In genomic region chr1:137331746-137332107, GRCm38 (mm10) we compare ENCODE assay signal across 11 mouse cellular contexts.
DNase-seq lines count a peak whose midpoint lies in the region; ATAC-seq and TF ChIP-seq lines count a peak whose summit lies in the region.
"Had no signal": no experiment of that assay in that cellular context is flagged by ENCODE, and none has a peak within 500 bp of the region (broad histone marks: within the 10 kb centered on the region; RNA-seq: fewer than 3 reads in every experiment).

No protein-coding gene starts in this region.

- no peaks in the 10 kb centered on the region for H3K9me3 ChIP-seq in heart, embryonic 13.5 days
- no peaks in the 10 kb centered on the region for H3K9me3 ChIP-seq in lung, embryonic 15.5 days
- no peaks in the 10 kb centered on the region for H3K9me3 ChIP-seq in lung, postnatal 0 days (ENCODE audit: low read length)
- H3K9me3 ChIP-seq in limb, embryonic 14.5 days (ENCODE audit: control insufficient read depth, low read length), result no peaks in the 10 kb centered on the region

- 49% methylated on average over 5 of the region's 5 CpGs for WGBS in heart, embryonic 13.5 days
- WGBS in lung, embryonic 15.5 days, result 40% methylated on average over 5 of the region's 5 CpGs
- 28% methylated on average over 5 of the region's 5 CpGs for WGBS in lung, postnatal 0 days
- 47% methylated on average over 5 of the region's 5 CpGs for WGBS in limb, embryonic 14.5 days

- no peaks in the 10 kb centered on the region for H3K27me3 ChIP-seq in heart, embryonic 13.5 days (replicated peaks)
- H3K27me3 ChIP-seq in lung, embryonic 15.5 days, result no peaks in the 10 kb centered on the region
- no peaks in the 10 kb centered on the region for H3K27me3 ChIP-seq in lung, postnatal 0 days (replicated peaks; ENCODE audit: insufficient read depth, low read length)
- H3K27me3 ChIP-seq in limb, embryonic 14.5 days (ENCODE audit: control insufficient read depth, insufficient read depth, low read length), result no peaks in the 10 kb centered on the region

- no peak for TF ChIP-seq POLR2A in limb, embryonic 14.5 days (IDR thresholded peaks at IDR 0.05; ENCODE audit: borderline replicate concordance, extremely low read depth, insufficient read depth, insufficient read length)

- intact Hi-C loops in heart, postnatal 14 days (cut with DNase I), result loop anchor here (10.0 kb wide), 4 partner anchors 263 to 713 kb away; no protein-coding TSS in a partner anchor

- H3K9ac ChIP-seq in heart, embryonic 13.5 days, result no peak overlapping the region
- no peak overlapping the region for H3K9ac ChIP-seq in lung, embryonic 15.5 days
- no peak overlapping the region for H3K9ac ChIP-seq in lung, postnatal 0 days (replicated peaks; ENCODE audit: low read depth)
- H3K9ac ChIP-seq in limb, embryonic 14.5 days (ENCODE audit: low read depth, low read length, severe bottlenecking), result no peak overlapping the region

- DNase-seq in heart, adult 9 months (ENCODE audit: low spot score in 2 of 2), result no peak
- no peak for DNase-seq in lung, postnatal 0 days (ENCODE audit: low spot score)
- peak; percentile 36 for DNase-seq in cerebellum, adult 9-10 months
- DNase-seq in limb, embryonic 14.5 days (ENCODE audit: low spot score), result peak; percentile 10
- no peak for DNase-seq in heart, postnatal 14 days
- no peak for DNase-seq in urinary bladder, postnatal 36 days (ENCODE audit: low spot score in 2 of 2)
- DNase-seq: kidney, adult 8-10 months; liver had no signal

- H3K27ac ChIP-seq in heart, embryonic 13.5 days (replicated peaks), result 0 out of 2 replicates have a peak overlapping the region, but pooled peaks have one; percentile 8
- peak overlapping the region; percentile 74 for H3K27ac ChIP-seq in lung, embryonic 15.5 days
- H3K27ac ChIP-seq in lung, postnatal 0 days (ENCODE audit: low read length), result no peak overlapping the region
- H3K27ac ChIP-seq in limb, embryonic 14.5 days (replicated peaks; ENCODE audit: low read depth, low read length), result no peak overlapping the region

- TF ChIP-seq CTCF in lung, postnatal 0 days (IDR thresholded peaks at IDR 0.05), result no peak

- no peak for ATAC-seq in heart, embryonic 13.5 days (ENCODE audit: extremely low read depth, insufficient number of reproducible peaks, low FRiP score, low TSS enrichment)
- ATAC-seq in lung, embryonic 15.5 days (ENCODE audit: borderline replicate concordance, extremely low read depth, low FRiP score, low TSS enrichment), result peak; percentile 64; the same call in 1 of the 2 replicates
- no peak for ATAC-seq in lung, postnatal 0 days
- no peak for ATAC-seq in limb, embryonic 14.5 days (ENCODE audit: low FRiP score, low read depth)

- H3K4me3 ChIP-seq in heart, embryonic 13.5 days, result no peak overlapping the region
- no peak overlapping the region for H3K4me3 ChIP-seq in lung, embryonic 15.5 days
- H3K4me3 ChIP-seq in lung, postnatal 0 days (ENCODE audit: low read depth, low read length), result no peak overlapping the region
- no peak overlapping the region for H3K4me3 ChIP-seq in limb, embryonic 14.5 days (replicated peaks; ENCODE audit: low read length)
- H3K4me3 ChIP-seq: erythroblast, embryonic 14.5 days had no signal

- no peak overlapping the region for H3K4me2 ChIP-seq in heart, embryonic 13.5 days
- no peak overlapping the region for H3K4me2 ChIP-seq in lung, embryonic 15.5 days
- H3K4me2 ChIP-seq in lung, postnatal 0 days (replicated peaks; ENCODE audit: low read depth, low read length), result no peak overlapping the region
- H3K4me2 ChIP-seq in limb, embryonic 14.5 days (replicated peaks; ENCODE audit: low read depth, low read length, severe bottlenecking), result no peak overlapping the region

- H3K36me3 ChIP-seq in heart, embryonic 13.5 days, result no peaks in the 10 kb centered on the region
- H3K36me3 ChIP-seq in lung, embryonic 15.5 days, result no peaks in the 10 kb centered on the region
- H3K36me3 ChIP-seq in lung, postnatal 0 days (ENCODE audit: insufficient read depth, low read length), result no peaks in the 10 kb centered on the region
- no peaks in the 10 kb centered on the region for H3K36me3 ChIP-seq in limb, embryonic 14.5 days (ENCODE audit: control insufficient read depth, insufficient read depth, low read length)

- peaks cover 11% of the 10 kb centered on the region; the same call in 1 of the 2 replicates for H3K4me1 ChIP-seq in heart, embryonic 13.5 days
- peaks cover 4% of the 10 kb centered on the region for H3K4me1 ChIP-seq in lung, embryonic 15.5 days
- no peaks in the 10 kb centered on the region for H3K4me1 ChIP-seq in lung, postnatal 0 days (ENCODE audit: insufficient read depth, low read depth, low read length)
- peaks cover 18% of the 10 kb centered on the region; the same call in 1 of the 2 replicates for H3K4me1 ChIP-seq in limb, embryonic 14.5 days (ENCODE audit: control insufficient read depth, insufficient read depth, low read length)

- TF ChIP-seq EP300 in lung, postnatal 0 days (IDR thresholded peaks at IDR 0.05), result no peak

Comparison
In these comparisons a context has a peak if more than half of its experiments do, and no peak if none do; other contexts are left out.
1. H3K27ac ChIP-seq: peak in heart, embryonic 13.5 days (single experiment) and lung, embryonic 15.5 days (single experiment); none in lung, postnatal 0 days (single experiment) and limb, embryonic 14.5 days (single experiment).
2. DNase-seq: peak in cerebellum, adult 9-10 months (single experiment) and limb, embryonic 14.5 days (single experiment); none in heart, adult 9 months (0 of 2), lung, postnatal 0 days (single experiment), heart, postnatal 14 days (0 of 2) and urinary bladder, postnatal 36 days (0 of 2).